Mouse (Mus musculus): ENCODE results near the gene Rab37.

Rab37 gene

DNA sequence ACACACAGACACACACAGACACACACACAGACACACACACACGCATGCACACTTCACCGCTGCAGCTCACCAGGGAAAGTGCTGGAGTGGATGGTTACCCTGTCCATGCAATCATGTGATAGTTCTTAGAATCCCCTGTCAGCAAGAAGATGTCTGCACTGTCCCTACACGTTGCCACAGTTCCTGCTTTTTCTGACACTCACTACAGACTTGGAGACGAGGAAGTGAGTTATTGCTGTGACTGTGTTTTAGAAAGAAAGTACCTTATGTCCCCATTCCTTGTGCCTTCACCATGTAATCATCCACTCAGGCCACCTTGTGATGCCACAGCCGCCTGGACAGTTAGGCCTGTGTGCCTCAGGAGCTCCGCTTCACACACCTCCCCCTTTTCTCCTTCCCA, 98.1 kb downstream of the Rab37 start:
- in situ Hi-C loops (cut with MboI; ENCODE audit: low sequenced_read_pairs) = no loop called here

- in situ Hi-C loops (cut with MboI; ENCODE audit: low sequenced_read_pairs) = no loop called here
These were observed 100.9 kb downstream of the Rab37 start for GRCm38 (mm10) chr11:115192180-115192579.

DNA sequence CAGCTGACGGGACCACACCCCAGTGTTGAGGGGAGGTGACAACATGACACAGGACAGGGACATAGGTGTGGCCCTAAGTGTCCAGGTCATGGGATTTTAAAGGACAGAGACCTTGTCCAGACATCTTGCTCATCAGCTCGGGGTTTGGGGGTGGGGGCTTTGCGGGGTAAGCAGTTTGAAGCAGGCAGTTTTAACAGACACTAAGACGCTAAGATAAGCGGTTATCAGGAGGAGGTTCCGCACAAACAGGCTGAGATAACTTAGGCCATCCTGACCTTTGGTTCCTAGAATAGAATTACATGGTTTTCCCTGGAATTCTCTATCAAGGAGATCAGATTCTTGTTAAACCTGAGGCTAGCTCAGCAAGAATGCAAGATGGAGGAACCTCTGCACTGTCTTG, 103.5 kb downstream of the Rab37 start:
- in situ Hi-C loops (cut with MboI; ENCODE audit: low sequenced_read_pairs) = no loop called here

DNA sequence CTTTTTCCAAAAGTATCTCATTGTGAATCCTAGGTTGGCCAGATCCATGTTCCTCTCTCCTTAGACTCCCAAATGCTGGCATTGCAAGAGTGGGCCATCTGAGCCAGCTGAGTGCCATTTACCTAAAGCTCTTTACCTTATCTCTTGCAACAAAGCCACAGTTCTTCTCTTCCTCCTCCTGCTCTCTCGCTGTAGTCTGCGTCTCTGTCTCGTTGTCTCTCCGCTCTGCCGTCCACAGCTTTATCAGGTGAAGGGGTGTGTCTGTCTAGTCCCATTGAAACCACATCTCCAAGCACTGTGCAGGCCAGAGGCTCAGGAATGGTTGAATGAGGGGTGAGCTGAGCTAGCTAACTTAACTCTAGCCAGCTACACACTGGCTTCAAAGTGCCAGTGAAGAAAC, 104.7 kb downstream of the Rab37 start:
- in situ Hi-C loops (cut with MboI; ENCODE audit: low sequenced_read_pairs) = no loop called here

- in situ Hi-C loops (cut with MboI; ENCODE audit: low sequenced_read_pairs) = no loop called here
These were observed 106.3 kb downstream of the Rab37 start for GRCm38 (mm10) chr11:115197558-115197957.

GRCm38 (mm10) chr11:115198932-115199384, 107.7 kb downstream of the Rab37 start:
- in situ Hi-C loops (cut with MboI; ENCODE audit: low sequenced_read_pairs) = no loop called here

- in situ Hi-C loops (cut with MboI; ENCODE audit: low sequenced_read_pairs) = loop anchor here (10.0 kb wide), 1 partner anchor 74 kb away; the partner anchor contains the start of gene Fdxr
These were observed 109.3 kb downstream of the Rab37 start for GRCm38 (mm10) chr11:115200520-115200919.

DNA sequence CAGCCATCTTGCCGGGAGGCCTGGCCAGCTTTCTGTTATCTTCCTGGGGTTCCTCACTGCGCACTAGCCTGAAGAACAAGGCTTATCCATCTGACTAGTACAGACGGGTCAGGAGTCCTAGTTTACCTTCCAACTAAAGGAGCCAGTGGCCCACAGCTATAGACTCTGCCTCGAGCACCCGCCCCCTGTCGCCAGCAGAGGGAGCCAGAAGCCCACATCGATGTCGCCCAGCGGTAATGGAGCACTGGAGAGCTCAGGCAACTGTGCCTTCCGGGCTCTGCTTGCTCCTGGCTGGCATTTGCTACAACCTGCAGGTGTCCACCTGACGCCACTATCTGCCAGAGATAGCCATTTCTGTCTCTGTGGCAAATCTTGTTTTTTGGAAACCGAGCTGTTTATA, 111.1 kb downstream of the Rab37 start:
- in situ Hi-C loops (cut with MboI; ENCODE audit: low sequenced_read_pairs) = loop anchor here (10.0 kb wide), 1 partner anchor 72 kb away; the partner anchor contains the start of gene Fdxr

GRCm38 (mm10) chr11:115202756-115203155, 111.5 kb downstream of the Rab37 start:
- in situ Hi-C loops (cut with MboI; ENCODE audit: low sequenced_read_pairs) = loop anchor here (10.0 kb wide), 1 partner anchor 72 kb away; the partner anchor contains the start of gene Fdxr

DNA sequence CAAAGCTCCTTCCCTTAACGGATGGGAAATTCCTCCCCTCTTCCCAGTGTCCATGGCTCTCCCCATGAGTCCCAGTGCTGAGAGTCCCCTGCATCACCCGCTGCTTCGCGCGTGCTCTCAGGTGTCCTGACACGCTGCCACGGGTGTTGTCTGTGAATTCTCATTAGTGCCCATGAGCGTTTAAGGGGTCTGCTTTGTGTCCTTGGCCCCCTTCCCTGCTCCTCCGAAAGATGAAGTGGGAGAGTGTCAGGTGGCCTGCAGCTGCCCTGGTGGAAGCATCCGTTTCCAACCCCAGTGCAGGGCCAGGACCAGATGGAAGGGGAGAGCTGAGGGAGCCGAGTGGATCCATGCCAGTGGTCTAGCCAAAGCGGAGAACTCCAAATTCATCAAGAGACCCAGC, 116.9 kb downstream of the Rab37 start:
- in situ Hi-C loops (cut with MboI; ENCODE audit: low sequenced_read_pairs) = loop anchor here (10.0 kb wide), 1 partner anchor 67 kb away; the partner anchor contains the start of gene Fdxr

DNA sequence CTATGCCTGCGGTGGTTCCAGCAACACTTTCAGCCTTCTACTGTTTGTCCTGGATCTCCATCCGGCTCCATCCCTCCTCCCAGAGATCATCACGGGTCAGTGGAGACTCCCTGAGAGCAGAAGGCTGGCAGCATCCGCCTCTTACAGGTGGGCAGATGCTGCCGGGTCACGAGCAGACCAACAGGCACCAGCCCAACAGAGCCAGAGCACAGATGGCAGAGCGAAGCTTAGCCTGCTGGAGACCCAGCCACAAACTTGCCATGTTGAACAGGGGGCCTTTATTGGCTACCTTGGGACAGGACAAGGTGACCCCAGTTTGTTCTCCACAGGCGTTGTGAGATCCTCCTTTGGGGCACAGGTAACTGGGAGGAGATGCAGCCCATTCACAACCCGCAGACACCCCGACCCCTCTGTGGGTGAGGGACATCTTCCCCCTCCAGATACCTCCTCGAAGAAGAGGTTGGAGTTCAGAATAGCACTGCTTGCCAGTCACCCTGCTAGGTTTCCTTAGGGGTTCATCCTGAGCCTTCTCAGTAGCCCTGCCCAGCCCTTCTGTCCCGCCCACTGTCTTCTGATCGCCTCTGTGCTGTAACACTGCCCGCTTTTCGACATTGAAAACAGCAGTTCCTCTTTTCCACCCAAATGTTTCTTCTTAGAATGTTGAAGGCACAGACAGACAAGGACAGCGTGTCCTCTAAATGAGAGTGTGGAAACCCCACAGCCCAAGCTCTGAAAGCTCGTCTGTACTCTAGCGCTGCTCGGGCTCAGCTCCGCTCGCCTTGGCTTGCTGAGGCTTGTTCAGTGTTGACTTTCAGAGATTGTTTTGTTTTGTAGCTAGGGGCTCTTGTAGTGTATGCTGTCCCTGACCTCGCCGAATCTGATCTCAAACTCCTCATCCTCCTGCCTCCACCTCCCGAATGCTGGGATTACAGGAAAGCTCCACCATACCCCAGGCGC, 117.8 kb downstream of the Rab37 start:
- in situ Hi-C loops (cut with MboI; ENCODE audit: low sequenced_read_pairs) = loop anchor here (10.0 kb wide), 1 partner anchor 66 kb away; the partner anchor contains the start of gene Fdxr

DNA sequence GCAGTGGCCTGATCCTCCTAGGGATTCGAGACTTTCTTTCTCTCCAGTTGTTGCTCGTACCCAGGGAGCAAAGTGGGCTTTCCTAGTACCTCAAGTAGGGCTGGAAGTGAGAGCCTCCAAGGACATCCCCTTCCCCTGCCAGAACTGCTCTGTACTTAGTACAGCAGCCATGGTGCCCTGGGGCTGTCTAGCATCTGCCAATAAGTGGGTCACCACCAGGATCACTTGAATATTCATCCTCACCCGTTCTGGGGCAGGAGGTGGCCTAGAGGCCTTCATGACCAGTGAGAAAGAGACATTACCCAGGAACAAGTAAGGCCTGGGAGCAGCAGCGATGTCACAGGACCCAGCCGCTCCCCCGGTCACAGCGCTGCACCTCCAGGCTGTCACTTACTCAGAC, 118.7 kb downstream of the Rab37 start:
- in situ Hi-C loops (cut with MboI; ENCODE audit: low sequenced_read_pairs) = loop anchor here (10.0 kb wide), 1 partner anchor 65 kb away; the partner anchor contains the start of gene Fdxr

Data from CH12F3 (cell line).